Mouse (Mus musculus): Measurements from ENCODE around the gene Ypel1. TPM values are rescaled to one million over a fixed set of nuclear protein-coding genes. Genes with fewer than 3 reads are reported as not detected.

The Ypel1 gene
- total and polyA plus RNA-seq, 2 experiments from 2014 or later: 76.7 to 131 TPM

- no peaks in the 10 kb centered on the region for H3K9me3 ChIP-seq (ENCODE audit: low read length)
- no peak for ATAC-seq
Observed at GRCm38 (mm10) chr16:17067552-17067951, 1.9 kb upstream of the Ypel1 start.

GRCm38 (mm10) chr16:17070716-17071115 is 1.2 kb downstream of the Ypel1 start:
- Histone ChIP-seq H3K9ac (peak overlapping the region; percentile 74), H3K27me3 (ENCODE audit: insufficient read depth, low read length) (no peaks in the 10 kb centered on the region), H3K27ac (ENCODE audit: low read depth, low read length) (0 out of 2 replicates have a peak overlapping the region, but pooled peaks have one; percentile 86), H3K4me1 (ENCODE audit: insufficient read depth) (peaks cover 10% of the 10 kb centered on the region; the same call in 1 of the 2 replicates), H3K4me2 (ENCODE audit: low read depth) (peak overlapping the region; percentile 86), H3K36me3 (ENCODE audit: insufficient read depth) (peaks cover 12% of the 10 kb centered on the region), H3K4me3 (ENCODE audit: low read depth, low read length) (peak overlapping the region; percentile 73), H3K9me3 (ENCODE audit: low read length) (no peaks in the 10 kb centered on the region)
- no peak for DNase-seq
- TF ChIP-seq CTCF (IDR thresholded peaks at IDR 0.05; ENCODE audit: low read depth): no peak
- ATAC-seq: no peak
- 36% methylated on average over 6 of the region's 6 CpGs for WGBS

More at GRCm38 (mm10) chr16:17067552-17067951, 1.9 kb upstream of the Ypel1 start:
- Histone ChIP-seq H3K9ac (no peak overlapping the region), H3K27ac (ENCODE audit: low read depth, low read length) (no peak overlapping the region), H3K4me1 (ENCODE audit: insufficient read depth) (peaks cover 3% of the 10 kb centered on the region; the same call in 1 of the 2 replicates), H3K27me3 (ENCODE audit: insufficient read depth, low read length) (no peaks in the 10 kb centered on the region), H3K4me3 (ENCODE audit: low read depth, low read length) (no peak overlapping the region), H3K4me2 (ENCODE audit: low read depth) (no peak overlapping the region), H3K36me3 (ENCODE audit: insufficient read depth) (no peaks in the 10 kb centered on the region)
- DNase-seq: no peak
- 88% methylated on average over 2 of the region's 2 CpGs for WGBS
- TF ChIP-seq CTCF (IDR thresholded peaks at IDR 0.05; ENCODE audit: low read depth): no peak

- Histone ChIP-seq H3K4me3 (ENCODE audit: low read depth, low read length) (no peak overlapping the region), H3K9ac (no peak overlapping the region), H3K4me1 (ENCODE audit: insufficient read depth) (peaks cover 10% of the 10 kb centered on the region; the same call in 1 of the 2 replicates), H3K4me2 (ENCODE audit: low read depth) (no peak overlapping the region), H3K36me3 (ENCODE audit: insufficient read depth) (peaks cover 16% of the 10 kb centered on the region), H3K27me3 (ENCODE audit: insufficient read depth, low read length) (no peaks in the 10 kb centered on the region), H3K9me3 (ENCODE audit: low read length) (no peaks in the 10 kb centered on the region), H3K27ac (ENCODE audit: low read depth, low read length) (peak overlapping the region; percentile 59; the same call in 1 of the 2 replicates)
- ATAC-seq (no peak), DNase-seq (peak; percentile 64)
- WGBS: 89% methylated on average over 7 of the region's 7 CpGs
- no peak for TF ChIP-seq CTCF (IDR thresholded peaks at IDR 0.05; ENCODE audit: low read depth)
Observed at GRCm38 (mm10) chr16:17073000-17073399, 3.5 kb downstream of the Ypel1 start.

GRCm38 (mm10) chr16:17076301-17076700 is 6.8 kb downstream of the Ypel1 start:
- peak; percentile 19; the same call in 1 of the 2 replicates for TF ChIP-seq CTCF (IDR thresholded peaks at IDR 0.05; ENCODE audit: low read depth)
- no peak overlapping the region for H3K27ac ChIP-seq (ENCODE audit: low read depth, low read length)
- H3K27me3 ChIP-seq (ENCODE audit: insufficient read depth, low read length): no peaks in the 10 kb centered on the region
- H3K36me3 ChIP-seq (ENCODE audit: insufficient read depth): peaks cover 25% of the 10 kb centered on the region
- 92% methylated on average over 2 of the region's 2 CpGs for WGBS
- no peak overlapping the region for H3K4me3 ChIP-seq (ENCODE audit: low read depth, low read length)
- no peak for ATAC-seq
- H3K4me2 ChIP-seq (ENCODE audit: low read depth): no peak overlapping the region
- 0 out of 2 replicates have a peak, but pooled peaks cover 7% of the 10 kb centered on the region for H3K4me1 ChIP-seq (ENCODE audit: insufficient read depth)
- no peak for DNase-seq
- H3K9ac ChIP-seq: no peak overlapping the region
- no peaks in the 10 kb centered on the region for H3K9me3 ChIP-seq (ENCODE audit: low read length)

- Histone ChIP-seq H3K4me3 (ENCODE audit: low read depth, low read length) (no peak overlapping the region), H3K36me3 (ENCODE audit: insufficient read depth) (peaks cover 30% of the 10 kb centered on the region), H3K9ac (no peak overlapping the region), H3K27ac (ENCODE audit: low read depth, low read length) (no peak overlapping the region), H3K27me3 (ENCODE audit: insufficient read depth, low read length) (no peaks in the 10 kb centered on the region), H3K9me3 (ENCODE audit: low read length) (no peaks in the 10 kb centered on the region), H3K4me2 (ENCODE audit: low read depth) (no peak overlapping the region), H3K4me1 (ENCODE audit: insufficient read depth) (0 out of 2 replicates have a peak, but pooled peaks cover 7% of the 10 kb centered on the region)
- no peak for DNase-seq
- TF ChIP-seq CTCF (IDR thresholded peaks at IDR 0.05; ENCODE audit: low read depth): no peak
- no peak for ATAC-seq
Observed at GRCm38 (mm10) chr16:17076869-17077268, 7.4 kb downstream of the Ypel1 start.

- H3K4me1 ChIP-seq (ENCODE audit: insufficient read depth): 0 out of 2 replicates have a peak, but pooled peaks cover 7% of the 10 kb centered on the region
- peaks cover 43% of the 10 kb centered on the region for H3K36me3 ChIP-seq (ENCODE audit: insufficient read depth)
- no peak for DNase-seq
Observed at GRCm38 (mm10) chr16:17078101-17078500, 8.6 kb downstream of the Ypel1 start.

GRCm38 (mm10) chr16:17082121-17082792 is 12.8 kb downstream of the Ypel1 start:
- DNase-seq (no peak), ATAC-seq (no peak)
- H3K9ac ChIP-seq: no peak overlapping the region
- no peaks in the 10 kb centered on the region for H3K4me1 ChIP-seq (ENCODE audit: insufficient read depth)
- H3K36me3 ChIP-seq (ENCODE audit: insufficient read depth): peaks cover 68% of the 10 kb centered on the region
- TF ChIP-seq CTCF (IDR thresholded peaks at IDR 0.05; ENCODE audit: low read depth): no peak
- 87% methylated on average over 6 of the region's 6 CpGs for WGBS
- no peak overlapping the region for H3K4me2 ChIP-seq (ENCODE audit: low read depth)
- H3K27ac ChIP-seq (ENCODE audit: low read depth, low read length): no peak overlapping the region
- no peaks in the 10 kb centered on the region for H3K27me3 ChIP-seq (ENCODE audit: insufficient read depth, low read length)
- H3K4me3 ChIP-seq (ENCODE audit: low read depth, low read length): no peak overlapping the region
- no peaks in the 10 kb centered on the region for H3K9me3 ChIP-seq (ENCODE audit: low read length)

More at GRCm38 (mm10) chr16:17078101-17078500, 8.6 kb downstream of the Ypel1 start:
- Histone ChIP-seq H3K4me3 (ENCODE audit: low read depth, low read length) (no peak overlapping the region), H3K9ac (no peak overlapping the region), H3K27ac (ENCODE audit: low read depth, low read length) (no peak overlapping the region), H3K4me2 (ENCODE audit: low read depth) (no peak overlapping the region), H3K27me3 (ENCODE audit: insufficient read depth, low read length) (no peaks in the 10 kb centered on the region), H3K9me3 (ENCODE audit: low read length) (no peaks in the 10 kb centered on the region)
- 44% methylated on average over 7 of the region's 7 CpGs for WGBS
- no peak; the same call in 1 of the 2 replicates for ATAC-seq
- no peak for TF ChIP-seq CTCF (IDR thresholded peaks at IDR 0.05; ENCODE audit: low read depth)

Measured in forebrain, postnatal 0 days (tissue).